Mouse (Mus musculus) G1E-ER4 (cell line): ENCODE measurements at regions not wholly inside any gene's neighbourhood (a gene's known extent, or its start where the extent isn't known, plus 50 kb on each side); places are given as distances from the start of the nearest gene placed in this dataset.

Experiments
- GATA1 ChIP-seq: IDR thresholded peaks from one replicate; pipeline ENCODE4 v1.8.0; 2012; ENCODE audit warnings: low read length, inconsistent platforms

GRCm38 (mm10) chr4:21464456-21464855, 221.3 kb downstream of the Prdm13 start:
- TF ChIP-seq GATA1: no peak

GRCm38 (mm10) chr4:21441274-21441673, 244.5 kb downstream of the Prdm13 start:
- TF ChIP-seq GATA1: no peak

- TF ChIP-seq GATA1: no peak
These were observed 249.1 kb downstream of the Prdm13 start for GRCm38 (mm10) chr4:21436710-21437109.

GRCm38 (mm10) chr4:21407850-21408249, 277.9 kb downstream of the Prdm13 start:
- no peak for TF ChIP-seq GATA1

- no peak for TF ChIP-seq GATA1
These were observed 316.4 kb downstream of the Prdm13 start for GRCm38 (mm10) chr4:21369314-21369713.

GRCm38 (mm10) chr4:21368234-21369021, 317.3 kb downstream of the Prdm13 start:
- TF ChIP-seq GATA1: no peak

- no peak for TF ChIP-seq GATA1
These were observed 364.0 kb downstream of the Prdm13 start for GRCm38 (mm10) chr4:21321769-21322168.

- no peak for TF ChIP-seq GATA1
These were observed 378.2 kb downstream of the Prdm13 start for GRCm38 (mm10) chr4:21307476-21308011.

- no peak for TF ChIP-seq GATA1
These were observed 385.6 kb downstream of the Prdm13 start for GRCm38 (mm10) chr4:21300141-21300540.

GRCm38 (mm10) chr4:21267302-21267701, 418.5 kb downstream of the Prdm13 start:
- TF ChIP-seq GATA1: no peak

GRCm38 (mm10) chr4:21266886-21267285, 418.9 kb downstream of the Prdm13 start:
- no peak for TF ChIP-seq GATA1

GRCm38 (mm10) chr4:21250396-21250795, 435.4 kb downstream of the Prdm13 start:
- TF ChIP-seq GATA1: no peak

- TF ChIP-seq GATA1: no peak
These were observed 463.1 kb downstream of the Prdm13 start for GRCm38 (mm10) chr4:21222631-21223030.

GRCm38 (mm10) chr4:21207617-21208016, 478.1 kb downstream of the Prdm13 start:
- TF ChIP-seq GATA1: no peak

GRCm38 (mm10) chr4:21195620-21196019, 490.1 kb downstream of the Prdm13 start:
- no peak for TF ChIP-seq GATA1

GRCm38 (mm10) chr4:21173789-21174188, 512.0 kb downstream of the Prdm13 start:
- no peak for TF ChIP-seq GATA1

- no peak for TF ChIP-seq GATA1
These were observed 512.7 kb downstream of the Prdm13 start for GRCm38 (mm10) chr4:21173019-21173418.
